Mouse (Mus musculus) limb, embryonic 13.5 days (tissue): Measurements from ENCODE around the gene Ramp2. TPM values are rescaled to one million over a fixed set of nuclear protein-coding genes. Genes with fewer than 3 reads are reported as not detected.

Experiments used
- ATAC-seq: fragments of 200-750 bp; cut with Nextera tagmentation; 2 replicates; pipeline ENCODE4 v1.8.0; 2017; ENCODE audit warnings: low read depth, moderate number of reproducible peaks, moderate TSS enrichment; ENCODE audit not compliant: low FRiP score
- H3K27ac ChIP-seq: fragments of 300-500 bp; sonication (generic); 2 replicates; pipeline ENCODE4 v1.5.1; 2015; ENCODE audit warnings: inconsistent platforms, mild to moderate bottlenecking, moderate library complexity
- H3K27me3 ChIP-seq: fragments of 300-500 bp; sonication (generic); 2 replicates; pipeline ENCODE4 v1.6.1; 2015; ENCODE audit warnings: mild to moderate bottlenecking, inconsistent platforms
- H3K36me3 ChIP-seq: fragments of 300-500 bp; sonication (generic); 2 replicates; pipeline ENCODE4 v1.6.1; 2015; ENCODE audit warnings: inconsistent platforms, mild to moderate bottlenecking, moderate library complexity
- H3K4me1 ChIP-seq: fragments of 300-500 bp; sonication (generic); 2 replicates; pipeline ENCODE4 v1.6.1; 2015; ENCODE audit warnings: inconsistent platforms
- H3K4me2 ChIP-seq: fragments of 300-500 bp; sonication (generic); replicated peaks from 2 replicates; pipeline ENCODE4 v1.6.1; 2015; ENCODE audit warnings: inconsistent platforms, mild to moderate bottlenecking, moderate library complexity
- H3K4me3 ChIP-seq: fragments of 300-500 bp; sonication (generic); 2 replicates; pipeline ENCODE4 v1.5.1; 2015; ENCODE audit warnings: moderate library complexity, mild to moderate bottlenecking, inconsistent platforms
- H3K9ac ChIP-seq: fragments of 300-500 bp; sonication (generic); 2 replicates; pipeline ENCODE4 v1.6.1; 2015; ENCODE audit warnings: mild to moderate bottlenecking, inconsistent platforms
- H3K9me3 ChIP-seq: fragments of 300-500 bp; sonication (generic); 2 replicates; pipeline ENCODE4 v1.6.1; 2016; ENCODE audit warnings: inconsistent platforms
- WGBS: fragments of 180-500 bp; shearing (Covaris S2); methylation state at CpG from one replicate; pipeline ENCODE4 v1.1.7; 2015; 5-methylcytosine and 5-hydroxymethylcytosine counted together
- polyA plus RNA-seq: library from polyadenylated mRNA; unstranded; fragments of >200 nt; fragmentation: Nextera tagmentation; extraction: Ambion mirVana; gene quantifications from 2 replicates; pipeline ENCODE4 v1.2.1, GENCODE M21; 2015

Ramp2 gene
- polyA plus RNA-seq, 1 experiment from 2014 or later = 72.9 TPM

DNA sequence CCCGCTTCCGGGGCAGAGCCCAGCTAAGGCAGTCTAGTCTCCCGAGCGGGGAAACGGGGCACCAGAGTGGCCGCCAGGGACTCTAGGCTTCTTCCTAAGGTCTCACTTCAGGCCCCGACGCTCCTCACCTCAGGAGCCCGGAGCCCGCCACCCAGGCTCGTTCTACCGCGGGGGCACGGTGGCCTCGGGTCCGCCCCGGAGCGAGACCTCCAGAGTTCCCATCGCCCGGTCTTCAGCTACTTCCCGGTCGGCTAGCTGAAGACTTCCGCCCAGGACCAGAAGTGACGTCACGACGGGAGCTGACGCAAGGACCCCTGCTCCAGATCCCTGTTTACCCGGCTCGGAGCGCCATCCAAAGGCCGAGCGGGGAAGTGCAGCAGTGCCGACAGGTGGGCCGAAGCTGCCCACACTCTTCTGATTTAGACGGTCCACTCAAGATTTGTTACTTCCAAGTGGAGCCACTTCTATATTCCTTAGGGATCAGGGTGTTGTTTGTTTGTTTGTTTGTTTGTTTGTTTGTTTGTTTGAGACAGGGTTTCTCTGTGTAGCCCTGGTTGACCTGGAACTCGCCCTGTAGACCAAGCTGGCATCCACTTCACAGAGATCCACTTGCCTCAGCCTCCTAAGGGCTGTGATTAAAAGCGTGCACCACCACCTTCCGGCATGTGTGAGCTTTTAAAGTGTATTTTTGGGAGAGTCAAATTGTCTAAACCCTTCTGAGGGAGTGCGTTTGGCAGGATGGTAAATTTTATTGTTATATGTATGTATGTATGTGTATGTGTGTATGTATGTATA, 56.4 kb downstream of the Ramp2 start, which contains the start of gene Becn1:
Becn1 (minus strand) TSS at position 283 of the 795 bp plus-strand sequence.
- Histone ChIP-seq H3K9me3 (no peaks in the 10 kb centered on the region), H3K4me2 (peak within 1 kb of the TSS; percentile 99), H3K36me3 (peaks cover 15% of the 10 kb centered on the region), H3K4me3 (peak within 1 kb of the TSS; percentile 93), H3K27me3 (no peaks in the 10 kb centered on the region), H3K27ac (peak within 1 kb of the TSS; percentile 44; the same call in 1 of the 2 replicates), H3K4me1 (peaks cover 16% of the 10 kb centered on the region), H3K9ac (peak within 1 kb of the TSS; percentile 93)
- ATAC-seq = peak; percentile 94
- WGBS = 5% methylated on average over 39 of the region's 39 CpGs

- Histone ChIP-seq H3K27ac (no peak overlapping the region), H3K9ac (no peak overlapping the region), H3K9me3 (no peaks in the 10 kb centered on the region), H3K4me2 (no peak overlapping the region), H3K4me3 (no peak overlapping the region), H3K4me1 (no peaks in the 10 kb centered on the region), H3K36me3 (no peaks in the 10 kb centered on the region), H3K27me3 (0 out of 2 replicates have a peak, but pooled peaks cover 5% of the 10 kb centered on the region)
- 35% methylated on average over 5 of the region's 5 CpGs for WGBS
- ATAC-seq = no peak
Measured at GRCm38 (mm10) chr11:101307744-101308143, 61.9 kb downstream of the Ramp2 start.

Other genes starting within 250 kb of the Ramp2 start
- 34.0 and 34.4 TPM in 2 replicates for gene Atp6v0a1, start 236.6 kb upstream of the Ramp2 start, polyA plus RNA-seq
- 9.4 and 9.8 TPM in 2 replicates for gene Naglu, start 176.0 kb upstream of the Ramp2 start, polyA plus RNA-seq
- gene Hsd17b1, start 167.6 kb upstream of the Ramp2 start, polyA plus RNA-seq = 0.28 TPM in 1 of 2 replicates, not detected in the other
- 38.1 and 41.6 TPM in 2 replicates for gene Coasy, start 163.5 kb upstream of the Ramp2 start, polyA plus RNA-seq
- gene Mlx, start 158.8 kb upstream of the Ramp2 start, polyA plus RNA-seq = 44.1 and 50.5 TPM in 2 replicates
- gene Psmc3ip, start 150.6 kb upstream of the Ramp2 start, polyA plus RNA-seq = 43.0 and 44.5 TPM in 2 replicates
- 18.7 and 20.3 TPM in 2 replicates for gene Retreg3, start 126.1 kb upstream of the Ramp2 start, polyA plus RNA-seq
- gene Tubg1, start 126.1 kb upstream of the Ramp2 start, polyA plus RNA-seq = 70.5 and 71.1 TPM in 2 replicates
- 7.3 and 7.4 TPM in 2 replicates for gene Tubg2, start 90.1 kb upstream of the Ramp2 start, polyA plus RNA-seq
- 0.27 and 0.46 TPM in 2 replicates for gene Cntnap1, start 75.5 kb upstream of the Ramp2 start, polyA plus RNA-seq
- 6.6 and 7.3 TPM in 2 replicates for gene Plekhh3, start 74.7 kb upstream of the Ramp2 start, polyA plus RNA-seq
- 0.10 TPM in 1 of 2 replicates, not detected in the other for gene Ccr10, start 70.6 kb upstream of the Ramp2 start, polyA plus RNA-seq
- 14.6 and 17.5 TPM in 2 replicates for gene Ezh1, start 19.6 kb upstream of the Ramp2 start, polyA plus RNA-seq
- gene Vps25, start 7.7 kb downstream of the Ramp2 start, polyA plus RNA-seq = 104 and 109 TPM in 2 replicates
- gene Wnk4, start 14.5 kb downstream of the Ramp2 start, polyA plus RNA-seq = 8.5 and 10.2 TPM in 2 replicates
- 1.7 and 1.9 TPM in 2 replicates for gene Cntd1, start 33.0 kb downstream of the Ramp2 start, polyA plus RNA-seq
- 172 and 175 TPM in 2 replicates for gene Coa3, start 33.1 kb downstream of the Ramp2 start, polyA plus RNA-seq
- 124 and 127 TPM in 2 replicates for gene Becn1, start 56.3 kb downstream of the Ramp2 start, polyA plus RNA-seq
- gene Psme3, start 70.2 kb downstream of the Ramp2 start, polyA plus RNA-seq = 136 and 144 TPM in 2 replicates
- gene Aoc2, start 79.0 kb downstream of the Ramp2 start, polyA plus RNA-seq = 1.4 TPM in 2 replicates
- gene Aoc3, start 84.6 kb downstream of the Ramp2 start, polyA plus RNA-seq = 0.20 and 0.31 TPM in 2 replicates
- gene G6pc, start 121.5 kb downstream of the Ramp2 start, polyA plus RNA-seq = not detected in 2 replicates
- gene Aarsd1, start 171.6 kb downstream of the Ramp2 start, polyA plus RNA-seq = 79.5 and 84.5 TPM in 2 replicates
- 11.5 and 12.6 TPM in 2 replicates for gene Gm27029, start 178.8 kb downstream of the Ramp2 start, polyA plus RNA-seq
- 19.3 and 21.3 TPM in 2 replicates for gene Rundc1, start 179.1 kb downstream of the Ramp2 start, polyA plus RNA-seq
- gene Ptges3l, start 179.3 kb downstream of the Ramp2 start, polyA plus RNA-seq = 15.3 and 15.7 TPM in 2 replicates
- 328 and 347 TPM in 2 replicates for gene Rpl27, start 196.3 kb downstream of the Ramp2 start, polyA plus RNA-seq
- 8.3 and 9.5 TPM in 2 replicates for gene Ifi35, start 202.4 kb downstream of the Ramp2 start, polyA plus RNA-seq
- gene Rnd2, start 219.0 kb downstream of the Ramp2 start, polyA plus RNA-seq = 10.0 and 12.0 TPM in 2 replicates
- gene Vat1, start 220.2 kb downstream of the Ramp2 start, polyA plus RNA-seq = 35.7 and 39.7 TPM in 2 replicates